21 mouse cellular contexts compared by ENCODE assay signal in the genomic region with DNA sequence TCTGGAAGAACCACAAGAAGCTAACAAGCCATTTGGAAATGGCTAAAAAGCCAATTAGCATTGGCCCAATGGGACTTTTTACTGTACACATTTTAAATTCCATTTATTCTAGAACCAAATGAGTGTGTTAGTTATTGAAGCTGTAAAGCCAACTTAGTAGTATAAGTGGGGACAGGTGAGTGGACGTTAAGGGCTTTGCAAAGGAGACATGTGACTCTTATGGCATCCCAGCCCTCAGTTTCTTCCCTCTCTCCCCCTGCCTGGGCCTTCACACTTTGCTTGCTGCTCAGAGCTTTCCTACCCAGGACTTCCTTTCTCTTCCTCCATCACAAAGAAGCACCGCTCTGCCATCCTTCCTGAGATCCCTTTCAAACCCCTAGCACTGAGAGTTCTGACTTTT.
"Had no signal": no experiment of that assay in that cellular context is flagged by ENCODE, and none has a peak within 500 bp of the region (broad histone marks: within the 10 kb centered on the region; RNA-seq: fewer than 3 reads in every experiment).

No protein-coding gene starts in this region.

- H3K4me1 ChIP-seq: heart, embryonic 13.5 days; heart, embryonic 15.5 days; hindbrain, embryonic 13.5 days; hindbrain, embryonic 15.5 days; limb, embryonic 10.5 days; limb, embryonic 12.5 days had no signal

- H3K27ac ChIP-seq: heart, adult 2 months; heart, embryonic 13.5 days; heart, embryonic 15.5 days; hindbrain, embryonic 13.5 days; hindbrain, embryonic 15.5 days; hindbrain, postnatal 0 days; layer of hippocampus, adult 2 months; left cerebral cortex, adult 2 months; limb, embryonic 10.5 days; limb, embryonic 12.5 days had no signal

- H3K9ac ChIP-seq: forebrain, postnatal 0 days; heart, embryonic 13.5 days; heart, embryonic 15.5 days; hindbrain, embryonic 13.5 days; hindbrain, embryonic 15.5 days; limb, embryonic 12.5 days had no signal

- H3K36me3 ChIP-seq: heart, embryonic 13.5 days; heart, embryonic 15.5 days; hindbrain, embryonic 13.5 days; hindbrain, embryonic 15.5 days; limb, embryonic 10.5 days; limb, embryonic 12.5 days had no signal

- DNase-seq: forebrain, postnatal 0 days; gastrocnemius, postnatal 14 days; gastrocnemius, postnatal 36 days; heart, adult 2 months; heart, postnatal 14 days; heart, postnatal 36 days; kidney, adult 18-20 months; kidney, adult 8-10 months; kidney, postnatal 10 days; kidney, postnatal 4 days had no signal

- ATAC-seq: forebrain, postnatal 0 days; hindbrain, postnatal 0 days had no signal

- H3K9me3 ChIP-seq: heart, embryonic 13.5 days; heart, embryonic 15.5 days; hindbrain, embryonic 13.5 days; hindbrain, embryonic 15.5 days; limb, embryonic 10.5 days; limb, embryonic 12.5 days had no signal

- H3K4me3 ChIP-seq: heart, adult 2 months; heart, embryonic 13.5 days; heart, embryonic 15.5 days; hindbrain, embryonic 13.5 days; hindbrain, embryonic 15.5 days; layer of hippocampus, adult 2 months; left cerebral cortex, adult 2 months; limb, embryonic 10.5 days; limb, embryonic 12.5 days had no signal

- H3K27me3 ChIP-seq: heart, embryonic 13.5 days; heart, embryonic 15.5 days; hindbrain, embryonic 13.5 days; hindbrain, embryonic 15.5 days; limb, embryonic 12.5 days had no signal

- H3K4me2 ChIP-seq: heart, embryonic 11.5 days; heart, embryonic 13.5 days; heart, embryonic 15.5 days; hindbrain, embryonic 13.5 days; hindbrain, embryonic 15.5 days; limb, embryonic 12.5 days; liver, embryonic 11.5 days had no signal
